Mouse (Mus musculus) embryo, embryonic 9.5 days (tissue): ENCODE results near the gene Hip1.
"Not testable (repeated sequence)": the region's sequence is repeated elsewhere in the genome, so short reads cannot be mapped to it uniquely, and the experiment has no call there.

Experiments
- DNase-seq: peaks from one replicate; pipeline ENCODE4 v3.0.0-alpha.2; 2017; ENCODE audit errors: extremely low spot score

Gene Hip1

DNA sequence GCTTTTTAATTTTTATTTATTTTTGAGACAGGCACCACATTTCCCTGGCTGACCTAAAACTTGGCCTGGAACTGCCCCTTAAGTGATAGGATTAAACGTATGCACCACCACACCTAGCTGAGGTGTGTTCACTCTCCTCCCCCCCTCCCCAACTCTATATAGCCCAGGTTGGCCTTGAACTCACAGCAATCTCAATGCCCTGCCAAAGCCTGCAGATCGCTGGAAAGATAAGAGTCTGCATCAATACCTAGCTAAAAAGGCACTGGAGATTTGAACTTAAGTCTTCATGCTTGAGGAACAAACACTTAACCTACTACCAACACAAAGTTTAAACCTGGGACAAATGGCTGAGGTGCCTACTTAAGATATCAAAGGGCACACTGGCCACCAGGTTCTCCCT, 52.8 kb downstream of the Hip1 start:
- no peak for DNase-seq

DNA sequence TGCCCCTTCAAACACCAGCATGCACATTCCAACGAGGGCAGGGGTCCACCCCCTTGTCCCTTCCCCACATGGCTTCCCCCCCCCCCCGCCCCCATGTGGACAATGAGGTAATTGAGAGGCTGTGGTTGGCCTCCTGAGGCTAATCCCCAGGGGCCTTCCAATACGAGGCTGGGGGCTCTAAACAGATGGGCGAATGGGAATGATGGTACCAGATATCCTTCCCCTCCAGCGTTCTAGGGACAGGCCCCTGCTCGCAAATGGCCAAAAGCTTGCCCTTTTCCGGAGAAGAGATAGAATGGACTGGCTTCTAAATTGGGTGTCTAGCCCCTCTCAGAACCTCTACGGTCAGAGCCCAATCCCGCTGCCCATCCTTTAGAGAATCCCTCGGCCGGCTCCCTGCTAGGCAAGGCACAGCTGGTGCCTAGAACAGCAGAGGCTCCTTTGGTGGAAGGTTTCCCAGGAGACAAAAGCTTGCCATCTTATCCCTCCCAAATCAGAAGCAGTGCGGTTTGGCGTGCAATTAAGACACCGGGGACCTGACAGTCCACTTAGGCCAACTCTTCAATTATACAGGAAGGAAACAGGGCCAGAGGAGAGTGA, 55.1 kb downstream of the Hip1 start:
- DNase-seq = no peak

DNA sequence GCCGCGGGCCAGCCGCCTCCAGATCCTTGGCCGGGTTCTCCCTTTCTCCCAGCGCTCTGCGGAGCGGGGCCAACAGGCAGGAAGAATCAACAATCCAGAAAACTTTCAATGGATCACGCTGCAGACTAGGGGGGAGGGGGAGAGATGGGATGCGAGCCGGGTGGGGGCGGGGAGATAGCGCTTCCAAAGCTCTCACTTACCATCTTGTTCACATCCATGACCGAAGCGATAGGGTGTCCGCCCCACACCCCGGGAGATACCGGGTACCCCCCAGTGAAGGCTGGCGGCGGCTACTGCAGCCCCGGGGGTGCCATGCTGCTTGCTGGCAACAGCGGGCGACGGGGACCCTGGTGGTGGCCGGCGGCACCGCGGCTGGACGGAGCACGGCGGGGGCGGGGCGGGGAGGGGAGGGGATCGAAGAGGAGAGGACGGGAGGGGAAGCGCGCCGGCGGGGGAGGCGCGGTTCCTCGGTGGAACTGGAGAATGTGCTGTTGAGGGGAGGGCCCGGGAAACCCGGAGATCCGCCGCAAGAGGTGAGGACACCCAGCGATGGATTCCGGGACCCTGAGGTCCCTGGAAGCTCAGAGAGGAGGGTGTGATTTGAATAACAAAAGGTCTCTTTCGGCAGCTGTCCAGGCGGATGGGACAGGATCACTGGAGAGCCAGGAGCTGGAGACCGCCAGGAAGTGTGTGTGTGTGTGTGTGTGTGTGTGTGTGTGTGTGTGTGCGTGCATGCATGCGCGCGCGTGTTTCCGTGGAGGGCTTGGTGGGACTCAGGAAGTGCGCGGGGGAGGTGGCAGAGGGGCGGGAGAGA, 55.8 kb downstream of the Hip1 start:
- peak; percentile 94 for DNase-seq

- no peak for DNase-seq
Measured at GRCm38 (mm10) chr5:135488222-135488880, 56.6 kb downstream of the Hip1 start.

DNA sequence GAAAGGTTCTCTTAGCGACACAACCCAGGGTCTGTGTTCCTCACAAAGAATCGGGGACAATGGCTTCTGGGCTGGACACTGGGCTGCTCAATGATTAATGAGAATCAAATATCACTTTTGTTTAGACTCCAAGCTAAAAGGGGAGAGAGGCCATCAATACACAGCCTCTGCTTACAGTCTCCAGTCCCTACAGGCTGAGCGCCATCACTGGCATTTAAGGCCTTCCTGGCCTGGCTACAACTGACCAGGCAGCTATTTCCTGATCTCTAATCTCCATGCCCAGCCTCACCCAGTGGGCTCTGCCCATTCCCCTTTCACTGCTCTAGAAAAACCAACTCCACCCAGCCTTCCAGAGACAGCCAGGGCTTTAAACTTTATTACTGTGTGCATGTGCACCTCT, 59.6 kb downstream of the Hip1 start:
- DNase-seq = no peak

- DNase-seq = not testable (repeated sequence)
Measured at GRCm38 (mm10) chr5:135483865-135484264, 61.1 kb downstream of the Hip1 start.

DNA sequence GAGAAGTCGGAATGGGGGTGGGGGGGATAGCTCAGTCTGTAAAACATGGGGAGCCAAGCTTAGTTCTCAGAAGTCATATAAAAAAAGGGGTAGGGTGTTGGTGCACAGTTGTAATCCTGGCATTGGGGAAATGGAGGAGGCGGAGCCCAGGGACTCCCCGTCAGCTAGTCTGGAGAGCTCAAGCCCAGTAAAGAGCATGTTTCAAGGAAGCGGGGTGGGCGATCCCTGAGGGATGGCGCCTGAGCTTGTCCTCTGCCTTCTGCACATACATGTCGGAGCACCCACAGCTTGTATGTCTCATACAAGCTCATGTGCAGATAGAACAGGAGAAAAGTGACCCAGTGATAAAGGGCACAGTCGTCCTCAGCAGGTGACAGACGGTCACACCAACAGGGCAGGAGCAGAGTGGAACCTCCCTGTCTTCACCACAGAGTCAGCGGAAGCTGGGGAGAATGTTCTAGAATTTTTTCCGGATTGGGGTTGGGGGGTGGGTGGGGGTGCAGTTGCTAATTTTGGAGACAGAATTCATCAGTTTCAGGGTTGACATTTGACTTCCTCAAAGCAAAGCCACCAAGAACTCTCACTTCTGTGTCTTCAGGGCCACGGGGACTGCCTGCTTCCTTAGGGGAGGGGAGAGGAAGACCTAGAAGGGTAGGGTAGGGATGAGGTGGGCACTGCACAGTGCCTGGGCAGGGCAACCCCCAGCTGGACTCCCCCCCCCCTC, 65.9 kb downstream of the Hip1 start:
- DNase-seq = no peak

- no peak for DNase-seq
Measured at GRCm38 (mm10) chr5:135476199-135476598, 68.7 kb downstream of the Hip1 start.

GRCm38 (mm10) chr5:135472405-135472804, 72.5 kb downstream of the Hip1 start:
- DNase-seq = no peak

- no peak for DNase-seq
Measured at GRCm38 (mm10) chr5:135471747-135472146, 73.2 kb downstream of the Hip1 start.

DNA sequence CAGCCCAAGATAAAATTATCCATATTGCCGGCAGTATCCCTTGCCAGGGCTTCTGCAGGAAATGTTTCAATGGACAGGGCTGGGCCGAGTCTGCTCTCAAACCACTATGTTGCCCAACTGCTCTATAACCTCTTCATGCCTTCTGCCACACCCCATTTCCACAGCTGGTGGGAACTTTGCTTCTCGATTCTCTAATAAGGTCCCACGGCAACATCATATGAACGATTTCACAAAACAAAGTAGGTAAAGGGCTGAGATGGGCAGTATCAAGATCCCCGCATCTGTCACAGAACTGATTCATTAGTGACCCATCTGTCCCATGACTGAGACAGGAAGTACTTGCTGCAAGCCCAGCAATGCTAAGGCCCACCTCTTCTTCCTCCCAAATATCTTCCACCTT, 76.6 kb downstream of the Hip1 start:
- DNase-seq = no peak

DNA sequence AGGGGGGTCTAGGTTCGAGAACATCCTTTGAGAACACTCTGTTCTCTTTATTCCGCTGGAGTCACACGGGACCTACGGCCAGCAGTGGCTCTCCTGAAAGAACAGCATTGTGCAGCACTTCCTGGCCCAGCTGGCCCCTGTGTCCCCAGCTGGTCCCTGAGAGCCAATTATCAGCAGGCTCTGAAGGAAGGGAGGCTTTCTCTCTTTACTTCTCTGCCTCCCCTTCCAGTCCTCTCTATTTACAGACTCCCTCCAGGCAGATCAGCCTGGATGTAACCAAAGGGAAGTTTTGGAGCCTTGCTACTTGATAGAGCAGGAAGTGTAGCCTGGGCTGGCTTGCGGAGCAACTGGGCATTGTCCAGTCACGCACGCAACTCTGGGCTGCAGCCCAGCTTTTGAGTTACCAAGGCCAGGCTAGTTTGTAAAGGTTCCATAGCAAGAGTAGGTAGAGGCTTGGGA, 79.1 kb downstream of the Hip1 start:
- no peak for DNase-seq

DNA sequence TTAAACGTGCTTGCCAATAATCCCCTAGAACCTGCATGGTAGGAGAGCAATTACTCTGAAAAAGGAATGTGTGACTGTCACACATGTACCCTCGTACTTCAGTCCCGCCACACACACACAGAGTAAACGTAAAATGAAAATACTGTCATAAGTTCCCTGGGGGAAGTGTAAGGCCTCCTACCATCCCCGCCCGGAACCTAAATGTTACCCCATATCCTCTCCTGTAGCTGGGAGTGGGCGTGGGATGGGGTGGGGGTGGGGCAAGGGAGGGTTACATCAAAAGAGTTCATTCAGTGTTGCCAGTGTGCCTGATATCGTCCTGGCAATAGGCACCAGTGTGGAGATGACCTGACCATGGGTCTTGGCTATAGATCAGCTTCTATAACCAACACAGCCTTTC, 81.5 kb downstream of the Hip1 start:
- no peak for DNase-seq

DNA sequence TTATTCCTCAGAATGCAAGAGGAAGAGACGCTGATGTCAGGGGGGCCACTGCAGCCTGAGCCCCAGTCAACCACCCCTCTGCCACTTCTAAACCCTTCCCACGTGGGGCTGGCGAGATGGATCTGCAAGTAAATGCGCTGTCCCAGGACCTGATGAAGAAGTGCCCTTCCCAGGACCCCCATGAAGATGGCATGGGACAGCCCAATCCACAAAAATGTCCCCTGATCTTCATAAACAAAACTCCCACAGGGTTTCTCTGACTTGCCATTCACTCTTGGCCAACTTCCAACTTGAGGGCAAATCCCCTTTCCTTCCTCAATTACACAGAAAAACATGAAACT, 84.1 kb downstream of the Hip1 start:
- DNase-seq = no peak

DNA sequence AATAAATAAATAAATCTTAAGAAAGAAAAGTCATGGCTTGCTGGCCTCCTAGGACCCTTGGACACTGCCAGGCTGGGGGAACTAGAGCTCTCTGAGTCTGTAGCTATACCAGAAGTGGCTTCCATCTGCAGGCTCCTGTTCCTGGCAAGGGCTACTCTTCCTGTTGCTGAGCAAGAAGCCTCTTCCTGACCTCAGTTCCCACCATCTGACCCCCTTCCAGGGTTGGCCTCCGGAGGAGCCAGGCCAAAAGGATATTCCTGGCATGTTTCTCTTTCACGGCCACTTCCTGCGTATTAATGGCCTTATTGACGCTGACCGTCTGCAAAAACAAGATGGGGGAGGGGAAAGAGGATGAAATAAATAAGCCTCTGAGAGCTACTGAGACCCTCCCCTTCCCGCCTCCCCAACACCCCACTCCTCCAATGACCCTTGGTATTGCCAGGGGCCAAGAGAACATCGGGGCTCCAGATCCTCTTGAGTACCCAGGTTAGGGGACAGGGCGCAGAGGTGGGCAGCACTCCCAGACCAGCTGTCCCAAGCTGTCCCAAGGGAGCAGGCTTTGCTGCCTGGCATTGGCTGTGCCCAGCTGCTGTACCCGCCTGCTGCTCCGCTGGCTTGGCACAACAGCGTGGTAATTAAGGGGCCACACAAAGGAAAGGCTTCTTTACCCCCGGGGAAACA, 84.6 kb downstream of the Hip1 start:
- peak; percentile 9 for DNase-seq

- no peak for DNase-seq
Measured at GRCm38 (mm10) chr5:135459486-135459885, 85.4 kb downstream of the Hip1 start.

- DNase-seq = no peak
Measured at GRCm38 (mm10) chr5:135457961-135458360, 87.0 kb downstream of the Hip1 start.

- no peak for DNase-seq
Measured at GRCm38 (mm10) chr5:135456515-135456914, 88.4 kb downstream of the Hip1 start.

GRCm38 (mm10) chr5:135454256-135454655, 90.7 kb downstream of the Hip1 start:
- no peak for DNase-seq

DNA sequence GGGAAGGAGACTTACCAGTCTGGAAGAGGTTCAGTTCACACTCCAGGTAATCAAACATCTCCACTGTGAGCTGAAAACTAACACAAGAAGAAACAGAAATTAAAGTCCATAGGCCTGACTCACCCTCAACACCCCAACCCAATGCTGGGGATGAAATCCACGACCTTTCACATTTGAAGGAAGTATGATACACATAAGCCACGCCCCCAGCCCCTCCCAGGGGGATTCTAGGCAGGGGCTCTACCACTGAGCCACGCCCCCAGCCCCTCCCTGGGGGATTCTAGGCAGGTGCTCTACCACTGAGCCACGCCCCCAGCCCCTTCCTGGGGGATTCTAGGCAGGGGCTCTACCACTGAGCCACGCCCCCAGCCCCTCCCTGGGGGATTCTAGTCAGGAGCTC, 93.4 kb downstream of the Hip1 start:
- not testable (repeated sequence) for DNase-seq

DNA sequence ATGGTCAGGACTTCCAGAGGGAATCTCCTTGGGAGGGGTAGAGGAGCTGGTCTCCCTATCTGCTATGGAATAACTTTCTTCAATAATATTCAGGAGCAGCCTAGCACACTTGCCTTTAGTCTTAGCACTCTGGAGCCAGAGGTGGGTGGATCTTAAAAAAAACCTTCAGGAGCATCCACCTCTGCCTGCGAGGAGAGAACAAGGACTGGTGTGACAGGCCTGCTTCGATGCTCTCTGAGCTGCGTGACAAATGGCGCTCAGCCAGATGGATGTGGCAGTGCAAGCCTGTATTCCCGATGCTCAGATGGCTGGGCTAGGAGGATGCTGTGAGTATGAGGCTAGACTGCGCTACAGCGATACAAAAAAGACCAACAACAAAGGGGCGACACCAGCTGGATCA, 93.8 kb downstream of the Hip1 start:
- DNase-seq = no peak

- no peak for DNase-seq
Measured at GRCm38 (mm10) chr5:135445755-135446154, 99.2 kb downstream of the Hip1 start.
